Mouse (Mus musculus) fat pad, adult 2 months (tissue): ENCODE measurements around the gene Nol3.

Experiments used
- DNase-seq: peaks from one replicate; pipeline ENCODE4 v3.0.0-alpha.2; 2011; ENCODE audit warnings: low read depth, low spot score; ENCODE audit errors: extremely low read depth

The Nol3 gene

GRCm38 (mm10) chr8:105261326-105261980 is 14.5 kb upstream of the Nol3 start:
- DNase-seq, result no peak

- no peak for DNase-seq
Measured at GRCm38 (mm10) chr8:105263244-105263912, 12.6 kb upstream of the Nol3 start.

- DNase-seq, result no peak
Measured at GRCm38 (mm10) chr8:105264024-105264982, 11.6 kb upstream of the Nol3 start, which contains the start of the genes Tradd and Fbxl8. Gene Tradd (minus strand): TSS chr8:105264609. Gene Fbxl8 (plus strand): TSS chr8:105264648.

GRCm38 (mm10) chr8:105265128-105265527 is 10.8 kb upstream of the Nol3 start:
- no peak for DNase-seq

GRCm38 (mm10) chr8:105266775-105267174 is 9.2 kb upstream of the Nol3 start:
- no peak for DNase-seq

- DNase-seq, result no peak
Measured at GRCm38 (mm10) chr8:105268342-105269074, 7.4 kb upstream of the Nol3 start.

GRCm38 (mm10) chr8:105269075-105269458 is 6.9 kb upstream of the Nol3 start:
- DNase-seq, result no peak

GRCm38 (mm10) chr8:105269461-105269947 is 6.4 kb upstream of the Nol3 start, which contains the start of gene Hsf4:
Gene Hsf4 (plus strand): TSS chr8:105269801.
- no peak for DNase-seq

- no peak for DNase-seq
Measured at GRCm38 (mm10) chr8:105270101-105270915, 5.6 kb upstream of the Nol3 start.

GRCm38 (mm10) chr8:105270916-105271186 is 5.1 kb upstream of the Nol3 start:
- DNase-seq, result no peak

GRCm38 (mm10) chr8:105275387-105275786 is 553 bp upstream of the Nol3 start:
- no peak for DNase-seq

GRCm38 (mm10) chr8:105276292-105277120 is 566 bp downstream of the Nol3 start:
- DNase-seq, result no peak

- no peak for DNase-seq
Measured at GRCm38 (mm10) chr8:105278911-105279334, 3.0 kb downstream of the Nol3 start.

- DNase-seq, result no peak
Measured at GRCm38 (mm10) chr8:105280567-105280966, 4.6 kb downstream of the Nol3 start.

GRCm38 (mm10) chr8:105281821-105282220 is 5.9 kb downstream of the Nol3 start:
- DNase-seq, result no peak

GRCm38 (mm10) chr8:105282239-105282638 is 6.3 kb downstream of the Nol3 start:
- DNase-seq, result no peak

- DNase-seq, result no peak
Measured at GRCm38 (mm10) chr8:105283074-105283473, 7.1 kb downstream of the Nol3 start.

GRCm38 (mm10) chr8:105285514-105285913 is 9.6 kb downstream of the Nol3 start:
- no peak for DNase-seq

- DNase-seq, result no peak
Measured at GRCm38 (mm10) chr8:105286907-105287306, 11.0 kb downstream of the Nol3 start.
